Mouse (Mus musculus): ENCODE results near the gene Lmbr1l.
A peak's percentile ranks its signal among the peaks of the same experiment; 100 is the strongest.
"Not testable (repeated sequence)": the region's sequence is repeated elsewhere in the genome, so short reads cannot be mapped to it uniquely, and the experiment has no call there.

Lmbr1l gene

DNA sequence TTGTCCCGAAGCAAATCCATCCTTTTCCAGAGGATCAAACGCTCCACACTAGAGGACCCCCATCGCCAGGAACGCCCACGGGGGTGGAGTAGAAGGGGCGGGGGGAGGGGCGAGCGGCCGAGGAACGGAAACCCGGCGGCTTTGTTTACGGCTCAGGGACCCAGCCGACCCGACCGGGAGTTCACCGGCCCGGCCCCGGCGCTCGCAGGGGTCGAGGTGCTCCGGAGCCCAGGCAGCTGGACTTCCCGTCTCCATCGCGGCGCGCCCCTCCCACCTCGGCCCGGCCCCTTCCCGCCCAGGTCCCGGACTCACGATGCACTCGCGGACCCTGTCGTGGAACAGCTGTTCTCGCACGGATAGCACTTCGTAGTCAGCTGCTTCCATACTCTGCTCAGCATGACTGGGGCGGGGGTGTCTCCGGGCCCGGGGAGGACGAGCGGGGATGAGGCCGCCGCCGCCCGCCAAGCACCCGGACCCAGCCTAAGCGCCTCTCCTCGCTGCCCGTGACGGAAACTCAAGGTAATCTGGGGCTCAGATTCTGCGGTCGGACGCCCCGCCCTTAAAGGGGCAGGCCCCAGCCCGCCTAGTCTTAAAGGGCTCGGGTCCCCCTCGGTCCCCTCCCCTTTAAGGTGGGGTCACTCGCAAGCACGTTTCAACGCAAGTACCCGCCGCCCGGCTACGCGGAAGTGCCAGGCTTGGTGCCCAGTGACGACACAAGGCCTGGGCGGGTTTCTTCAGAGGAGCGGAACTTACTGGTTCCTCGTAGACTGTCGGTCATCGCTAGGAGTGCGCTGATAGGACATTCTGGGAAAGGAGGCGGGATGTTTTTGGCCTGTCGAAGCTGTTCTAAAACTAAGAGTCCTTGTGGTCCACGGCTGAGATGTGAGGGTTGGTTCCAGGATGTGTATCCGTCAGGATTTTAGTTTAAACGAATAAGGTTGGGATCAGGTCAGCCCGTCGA lies at the start of gene Lmbr1l:
Gene Lmbr1l (minus strand): TSS at position 694 of the 961 bp plus-strand sequence.
- peak; percentile 100 for DNase-seq

DNA sequence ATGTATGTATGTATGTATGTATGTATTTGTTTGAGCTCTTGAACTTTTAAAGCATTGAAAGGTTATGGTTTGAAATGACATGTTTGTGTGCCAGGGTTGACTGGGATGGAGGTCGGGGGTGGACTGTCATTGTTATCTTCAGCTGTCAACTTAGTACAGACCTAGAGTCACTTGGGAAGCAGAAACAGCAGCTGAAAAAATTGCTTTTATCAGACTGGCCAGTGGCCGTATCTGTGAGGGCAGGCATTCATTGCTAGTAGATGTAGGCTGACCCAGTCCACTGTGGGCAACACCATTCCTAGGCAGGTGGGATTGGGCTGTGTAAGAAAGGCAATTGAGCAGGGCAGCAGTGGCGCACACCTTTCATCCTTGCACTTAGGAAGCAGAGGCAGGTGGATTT lies 41.5 kb upstream of the Lmbr1l start:
- DNase-seq = no peak

DNA sequence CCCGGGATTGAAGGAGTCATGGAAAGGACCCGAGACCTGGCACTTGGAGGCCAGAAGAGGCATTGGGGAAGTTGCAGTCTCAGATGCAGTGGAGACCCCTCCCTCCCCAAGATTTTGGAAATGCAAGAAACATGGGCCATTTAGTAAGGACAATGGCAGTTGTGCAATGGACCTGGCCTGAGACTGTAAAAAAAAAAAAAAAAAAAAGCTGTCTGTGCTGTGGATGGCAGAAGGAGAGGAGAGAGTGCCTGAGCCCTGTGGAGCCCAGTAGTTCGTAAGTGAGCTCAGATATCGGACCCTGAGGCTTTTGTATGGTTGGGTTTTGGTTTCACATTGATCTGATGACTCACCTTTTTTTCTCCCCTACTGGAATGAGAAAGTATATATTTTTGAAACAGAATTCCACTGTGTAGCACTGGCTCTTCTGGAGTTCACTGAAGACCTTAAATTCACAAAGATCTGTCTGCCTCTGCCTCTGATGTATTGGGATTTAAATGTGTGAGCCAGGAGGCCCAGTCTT lies 40.9 kb upstream of the Lmbr1l start:
- DNase-seq = no peak

DNA sequence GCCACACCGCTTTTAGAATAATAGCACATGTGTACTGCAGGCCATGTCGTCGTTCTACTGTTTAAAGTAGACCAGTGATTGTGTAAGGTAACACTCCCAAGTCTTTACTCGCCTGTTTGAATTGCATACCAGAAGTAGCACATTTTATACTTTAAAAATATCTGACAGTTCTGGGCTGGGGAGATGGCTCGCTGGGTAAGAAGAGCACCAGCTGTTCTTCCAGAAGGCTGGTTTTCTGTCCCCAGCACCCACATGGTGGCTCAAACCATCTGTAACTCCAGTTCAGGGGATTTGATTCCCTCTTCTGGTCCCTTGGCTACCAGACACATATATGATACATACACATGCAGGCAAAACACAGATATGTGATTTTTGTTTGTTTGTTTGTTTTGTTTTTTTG lies 39.4 kb upstream of the Lmbr1l start:
- DNase-seq = no peak

DNA sequence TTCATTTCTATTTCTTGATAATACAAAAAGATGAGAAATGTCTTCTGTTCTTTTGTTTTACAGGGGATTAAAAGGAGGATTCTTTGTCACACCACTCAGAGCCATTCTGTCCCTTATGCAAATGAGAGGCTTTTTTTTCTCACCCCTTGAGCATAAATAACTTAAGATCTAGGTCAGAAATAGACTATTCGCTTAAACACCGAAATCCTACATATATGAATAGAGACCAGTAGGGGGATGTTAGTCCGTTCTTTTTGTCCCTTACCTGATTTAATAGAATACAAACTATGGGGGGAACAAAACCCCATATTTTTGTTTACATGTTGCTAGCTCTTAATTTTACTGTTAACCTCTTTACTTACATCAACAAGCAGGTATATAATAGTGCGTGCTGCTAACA lies 38.0 kb upstream of the Lmbr1l start:
- DNase-seq = no peak

DNA sequence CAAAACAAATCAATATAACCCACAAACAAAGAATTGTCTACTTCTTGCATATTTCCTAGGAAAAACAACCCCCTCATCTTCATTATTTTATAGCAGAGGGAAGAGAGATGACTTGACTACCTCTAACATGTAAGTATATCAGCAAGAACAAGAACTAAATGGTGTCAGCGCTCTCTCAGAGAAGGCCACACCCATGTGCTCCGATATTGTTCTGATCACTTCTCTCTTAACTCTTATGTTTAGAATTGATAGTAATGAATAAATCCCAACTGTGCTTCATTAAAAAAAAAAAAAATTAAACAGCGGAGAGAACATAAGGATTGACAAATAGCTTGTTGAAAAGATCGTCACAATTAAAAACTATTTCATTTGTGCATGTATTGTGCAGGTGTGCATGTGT lies 37.3 kb upstream of the Lmbr1l start:
- no peak for DNase-seq

DNA sequence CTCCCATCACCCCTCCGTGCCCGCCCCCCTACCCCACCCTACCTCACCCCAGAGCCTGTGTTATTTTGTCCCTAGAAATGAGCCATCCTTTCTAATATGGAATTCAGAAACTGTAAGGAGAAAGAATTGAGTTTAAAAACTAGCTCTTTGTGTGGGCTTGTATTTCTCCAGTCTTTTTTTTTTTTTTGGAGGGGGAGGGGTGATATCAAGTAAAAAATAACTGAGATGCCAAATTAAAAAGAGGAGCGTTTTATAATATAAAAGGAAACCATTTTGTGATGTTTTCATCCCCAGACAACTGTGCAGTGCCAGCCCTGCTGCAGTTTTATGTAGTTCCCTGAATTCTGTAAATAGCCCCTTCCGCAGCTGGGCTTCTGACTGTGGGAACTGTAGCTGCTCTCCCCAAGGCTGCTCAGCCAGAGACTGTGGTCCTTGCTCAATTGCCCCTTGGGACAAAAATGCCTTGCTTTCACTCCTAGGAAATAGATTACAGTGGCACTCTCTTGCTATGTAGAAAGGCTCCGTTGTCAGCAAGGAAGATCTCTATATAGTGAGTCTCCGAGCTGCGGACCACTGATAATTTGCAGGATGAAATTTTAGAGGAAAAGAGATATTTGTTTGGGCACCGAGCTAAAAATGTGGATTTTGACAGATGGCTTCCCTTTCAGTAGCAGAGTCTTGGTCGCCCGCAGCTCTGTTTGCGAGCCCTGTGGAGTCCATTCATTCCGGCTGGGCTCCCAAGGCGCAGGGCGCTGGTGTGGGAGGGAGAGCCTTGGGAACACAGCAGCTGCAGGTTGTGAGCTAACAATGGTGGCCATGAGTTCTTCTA lies 36.6 kb upstream of the Lmbr1l start:
- DNase-seq = no peak

DNA sequence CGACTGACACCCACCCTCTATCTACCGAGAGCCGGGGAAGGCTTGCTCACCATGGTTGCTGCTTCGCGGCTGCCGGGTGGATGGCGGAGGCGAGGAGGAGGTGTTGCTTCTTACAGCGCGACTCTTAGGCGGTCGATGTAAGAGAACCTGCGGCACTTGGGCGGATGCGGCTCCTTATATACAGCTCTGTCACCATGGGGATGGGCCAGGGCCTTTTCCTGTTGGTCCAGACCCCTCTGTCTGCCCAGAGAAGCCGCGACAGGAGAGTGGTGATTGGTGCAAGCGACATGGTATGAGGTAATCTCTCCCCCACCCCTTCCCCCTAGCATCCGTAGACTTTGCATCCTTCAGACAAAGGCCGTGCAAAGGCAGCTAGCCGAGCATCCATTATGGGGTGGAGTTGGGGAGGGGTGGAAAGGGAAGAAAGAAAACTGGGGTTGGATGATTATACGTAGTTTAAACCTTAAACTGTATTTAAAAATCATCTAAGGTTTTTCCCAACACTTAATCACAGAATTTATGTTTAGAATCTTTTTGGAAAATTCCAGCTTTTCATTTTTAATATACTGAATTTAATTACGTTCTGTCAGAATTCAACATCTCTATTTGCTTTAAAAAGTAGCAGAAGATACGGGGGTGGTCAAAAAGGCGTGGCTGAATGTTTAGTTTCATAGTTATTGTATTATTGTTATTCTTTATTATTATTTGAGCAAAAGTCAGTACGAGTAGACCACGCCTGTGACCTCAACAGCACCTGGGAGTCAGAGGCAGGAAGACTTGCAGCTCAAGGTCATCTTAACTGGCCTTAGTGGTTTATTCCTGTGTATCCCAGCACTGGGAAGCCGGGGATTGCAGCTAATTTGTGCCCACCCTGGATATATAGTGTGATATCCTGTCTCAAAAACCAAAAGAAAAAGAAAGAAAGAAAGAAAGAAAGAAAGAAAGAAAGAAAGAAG lies 35.6 kb upstream of the Lmbr1l start, which contains the start of the genes Gm49450 and Tuba1a:
Gene Gm49450 (minus strand): TSS at position 151 of the 956 bp plus-strand sequence.
Gene Tuba1a (minus strand): TSS at position 303 of the 956 bp plus-strand sequence.
- DNase-seq = peak; percentile 96 to 98

DNA sequence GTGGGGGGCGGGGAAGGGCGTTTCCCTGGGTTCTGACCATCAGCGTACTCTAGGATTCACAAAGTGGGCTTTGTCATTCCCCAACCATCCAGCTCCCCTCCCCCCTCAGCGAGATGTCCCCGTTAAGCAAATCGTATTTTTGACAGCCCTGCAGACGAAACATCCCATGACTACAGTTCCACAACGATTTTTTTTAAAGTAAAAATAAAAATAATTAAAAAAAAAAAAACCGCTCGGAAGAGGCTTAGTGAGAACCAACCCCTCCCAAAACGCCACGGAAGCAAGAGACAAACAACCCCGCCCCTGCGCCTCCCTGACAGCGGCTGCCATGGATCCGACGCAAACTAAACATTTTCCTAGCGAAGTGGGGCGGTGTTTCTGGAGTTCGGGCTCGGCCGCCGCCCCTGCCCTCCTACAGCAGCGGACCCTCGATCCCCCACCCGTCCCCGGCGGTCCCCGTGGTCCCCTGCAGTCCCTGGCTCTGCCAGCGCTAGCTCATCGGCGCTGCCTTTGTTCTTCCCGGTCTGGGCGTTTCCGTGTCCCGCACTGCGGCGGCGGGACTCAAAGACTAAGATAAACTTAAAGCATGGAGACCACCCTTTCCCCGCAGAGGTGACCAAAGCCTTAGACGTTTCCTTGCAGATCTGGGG lies 34.8 kb upstream of the Lmbr1l start:
- DNase-seq = peak; percentile 74 to 83

DNA sequence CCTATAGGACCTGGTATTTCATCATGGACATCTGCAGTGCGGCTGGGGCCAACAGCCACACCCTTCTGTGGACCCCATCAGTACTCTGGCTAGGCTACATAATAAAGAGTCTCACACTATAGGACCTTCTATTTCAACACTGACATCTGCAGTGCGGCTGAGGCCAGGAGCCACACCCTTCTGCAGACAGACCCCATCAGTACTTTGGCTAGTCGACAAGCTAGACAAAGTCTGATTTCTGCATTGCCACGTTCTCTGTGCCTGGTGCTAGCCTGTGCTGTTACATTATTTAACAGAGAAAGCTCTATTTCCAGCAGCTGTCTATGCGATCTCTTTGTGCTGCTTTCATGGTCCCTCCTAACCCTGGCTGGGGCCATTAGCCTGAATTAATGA lies 34.0 kb upstream of the Lmbr1l start:
- DNase-seq = no peak

DNA sequence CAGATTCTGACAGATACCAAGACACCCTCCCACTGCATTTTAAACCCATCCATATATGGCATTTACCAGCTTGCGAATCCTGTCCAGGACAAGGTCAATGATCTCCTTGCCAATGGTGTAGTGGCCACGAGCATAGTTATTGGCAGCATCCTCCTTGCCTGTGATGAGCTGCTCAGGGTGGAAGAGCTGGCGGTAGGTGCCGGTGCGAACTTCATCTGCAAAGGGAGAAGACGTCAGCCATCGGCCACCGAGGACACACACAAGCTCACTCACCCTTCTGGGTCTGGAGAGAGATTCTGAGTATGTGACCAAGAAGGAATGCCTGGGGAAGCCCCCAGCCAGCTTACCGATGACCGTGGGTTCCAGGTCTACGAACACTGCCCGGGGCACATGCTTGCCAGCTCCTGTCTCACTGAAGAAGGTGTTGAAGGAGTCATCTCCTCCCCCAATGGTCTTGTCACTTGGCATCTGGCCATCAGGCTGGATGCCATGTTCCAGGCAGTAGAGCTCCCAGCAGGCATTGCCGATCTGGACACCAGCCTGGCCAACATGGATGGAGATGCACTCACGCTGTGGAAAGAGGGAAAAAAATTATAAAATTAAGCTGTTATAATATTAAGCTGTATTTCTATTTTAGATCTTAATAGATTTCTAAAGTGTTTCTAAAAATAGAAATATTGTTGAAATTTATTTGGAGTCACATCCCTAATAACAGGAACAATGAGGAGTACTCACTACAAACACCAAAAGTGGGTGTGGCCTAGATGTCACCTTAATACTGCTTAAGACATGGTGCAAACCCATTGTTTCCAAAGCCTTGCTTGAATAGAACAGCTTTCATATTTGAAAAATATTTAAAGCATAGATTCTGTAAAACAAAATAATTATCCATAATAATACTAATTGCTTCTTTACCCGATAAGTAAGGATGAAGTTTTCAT lies 33.4 kb upstream of the Lmbr1l start:
- not testable (repeated sequence) for DNase-seq

DNA sequence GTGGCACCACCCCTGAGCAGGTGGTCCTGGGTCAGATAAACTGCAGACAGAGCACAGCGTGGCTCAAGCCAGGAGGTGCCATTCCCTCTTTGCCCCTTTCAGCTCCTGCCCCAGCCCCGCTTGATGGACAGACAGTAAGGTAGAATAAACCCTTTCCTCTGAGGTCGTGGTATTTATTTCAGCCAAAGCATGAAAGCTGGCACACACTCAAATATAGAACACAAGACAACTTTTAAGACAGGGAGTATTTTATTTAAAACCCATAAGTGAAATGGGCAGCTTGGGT lies 31.5 kb upstream of the Lmbr1l start:
- no peak for DNase-seq

DNA sequence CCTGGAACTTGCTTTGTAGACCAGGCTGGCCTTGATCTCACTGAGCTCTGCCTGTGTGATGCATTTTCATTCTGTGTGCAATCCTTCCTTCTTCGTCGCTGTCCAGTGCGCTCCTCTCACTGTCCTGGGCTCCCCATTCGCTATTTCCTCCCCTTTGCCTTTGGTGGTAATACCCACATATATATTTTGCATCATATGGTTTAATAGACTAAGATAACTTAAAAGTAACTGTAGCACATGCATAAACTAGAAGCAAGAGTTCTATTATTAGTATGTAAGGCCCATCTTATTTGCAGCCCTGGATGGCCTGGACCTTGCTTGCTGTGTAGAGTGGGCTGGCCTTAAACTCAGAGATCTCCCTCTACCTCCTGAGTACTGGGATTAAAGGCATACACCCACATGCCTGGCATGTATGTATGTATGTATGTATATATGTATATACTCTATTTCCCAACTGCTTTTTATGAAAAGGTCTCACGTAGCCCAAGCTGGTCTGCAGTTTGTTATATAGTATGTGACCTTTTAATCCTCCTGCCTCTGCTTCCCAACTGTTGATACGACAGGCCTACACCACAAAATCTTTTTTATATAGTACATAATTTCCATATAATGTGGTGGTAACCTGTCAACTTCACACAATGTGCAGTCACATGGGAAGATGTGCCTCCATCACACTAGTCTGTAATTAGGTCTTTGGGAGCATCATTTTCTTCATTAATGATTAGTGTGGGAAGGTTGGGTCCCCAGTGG lies 31.0 kb upstream of the Lmbr1l start:
- DNase-seq = no peak

DNA sequence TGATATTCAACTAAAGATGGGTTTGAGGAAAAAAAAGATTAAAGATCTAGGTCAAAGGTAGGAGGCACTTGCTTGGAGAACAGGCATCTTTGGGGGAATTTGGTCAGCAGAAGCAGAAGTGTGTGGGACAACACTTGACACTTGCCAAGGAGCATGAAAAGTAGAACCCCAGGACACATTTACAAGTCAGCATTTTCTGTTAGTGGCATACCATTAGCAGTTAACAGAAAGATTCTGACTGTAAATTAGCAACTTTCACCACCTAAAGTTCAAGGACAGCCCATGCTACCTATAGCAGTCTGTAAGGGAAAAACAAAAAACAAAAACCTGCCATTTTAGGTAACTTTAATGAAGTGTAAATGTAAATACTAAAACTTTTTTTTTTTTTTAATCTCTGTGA lies 30.4 kb upstream of the Lmbr1l start:
- DNase-seq = no peak

DNA sequence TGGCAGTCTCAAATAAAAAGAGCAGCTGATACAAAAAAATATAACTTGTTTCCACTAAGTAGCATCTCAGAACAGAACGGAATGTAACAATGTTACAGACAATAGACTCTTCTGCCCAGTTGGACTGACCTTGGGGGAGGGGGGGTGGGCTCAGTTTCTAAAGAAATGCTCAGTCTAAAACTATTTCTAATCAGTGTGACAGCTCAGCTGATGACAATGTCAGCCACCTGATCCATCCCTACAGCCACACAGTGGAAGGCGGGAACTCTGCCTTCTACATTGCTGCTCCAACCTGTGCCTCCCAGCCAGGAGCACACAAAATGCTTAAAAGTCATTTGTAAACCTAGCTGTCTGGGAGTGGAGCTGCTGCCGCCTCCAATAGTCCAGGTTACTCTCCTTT lies 29.9 kb upstream of the Lmbr1l start:
- no peak for DNase-seq

DNA sequence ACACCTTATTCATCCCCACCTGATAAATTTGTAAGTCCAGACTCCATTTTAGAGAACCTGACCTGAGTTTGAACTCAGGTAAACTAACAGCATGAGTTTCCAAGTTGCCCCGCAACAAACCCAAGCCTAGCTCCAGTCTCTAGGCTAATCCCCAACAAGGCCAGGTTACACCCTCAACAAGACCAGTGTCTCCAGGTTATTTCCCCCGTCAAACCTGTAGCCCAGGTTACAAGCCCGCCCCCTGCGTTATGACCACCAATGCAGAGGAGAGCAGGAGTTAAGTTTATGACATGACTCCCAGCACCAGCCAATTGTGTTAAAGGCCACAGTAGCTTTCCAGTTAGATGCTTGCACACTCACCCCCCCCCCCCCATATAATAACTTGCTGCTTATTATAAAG lies 25.1 kb upstream of the Lmbr1l start:
- DNase-seq = no peak

DNA sequence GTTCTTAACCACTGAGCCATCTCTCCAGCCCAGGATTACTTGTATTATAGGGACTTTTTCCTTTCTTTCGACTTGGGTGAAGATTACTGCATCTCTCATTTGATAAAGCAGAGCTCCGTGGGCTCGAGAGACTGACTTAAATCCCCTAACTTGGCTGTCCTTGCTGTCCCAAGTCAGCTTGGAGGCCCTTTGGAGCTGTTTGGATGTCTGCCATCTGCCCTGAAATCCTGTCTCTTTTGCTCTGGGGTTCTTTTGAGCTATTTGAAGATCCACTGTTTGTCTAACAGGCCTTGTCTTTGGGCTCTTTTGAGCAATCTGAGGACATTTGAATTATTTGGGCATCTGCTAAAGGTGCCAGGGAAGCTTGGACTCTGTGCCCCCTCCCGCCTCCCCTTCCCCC lies 24.1 kb upstream of the Lmbr1l start:
- DNase-seq = no peak

DNA sequence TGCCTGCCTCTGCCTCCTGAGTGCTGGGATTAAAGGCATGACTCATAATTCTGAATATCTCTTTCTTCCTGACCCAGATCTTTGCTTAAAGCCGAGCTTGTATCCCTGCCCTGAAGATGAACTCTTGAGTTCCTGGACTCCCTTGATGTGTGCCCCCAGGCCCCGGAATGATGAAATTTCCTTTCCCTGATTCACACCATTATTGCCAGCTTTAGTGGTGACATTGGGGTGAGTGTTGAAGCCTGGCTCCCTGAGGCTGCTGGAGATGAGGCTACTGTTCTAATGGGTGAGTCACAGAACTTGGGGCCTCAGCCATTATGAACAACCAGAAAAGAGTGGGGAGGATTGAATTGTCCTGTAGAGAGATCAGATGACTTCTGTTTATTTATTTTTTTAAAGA lies 23.5 kb upstream of the Lmbr1l start:
- no peak for DNase-seq

DNA sequence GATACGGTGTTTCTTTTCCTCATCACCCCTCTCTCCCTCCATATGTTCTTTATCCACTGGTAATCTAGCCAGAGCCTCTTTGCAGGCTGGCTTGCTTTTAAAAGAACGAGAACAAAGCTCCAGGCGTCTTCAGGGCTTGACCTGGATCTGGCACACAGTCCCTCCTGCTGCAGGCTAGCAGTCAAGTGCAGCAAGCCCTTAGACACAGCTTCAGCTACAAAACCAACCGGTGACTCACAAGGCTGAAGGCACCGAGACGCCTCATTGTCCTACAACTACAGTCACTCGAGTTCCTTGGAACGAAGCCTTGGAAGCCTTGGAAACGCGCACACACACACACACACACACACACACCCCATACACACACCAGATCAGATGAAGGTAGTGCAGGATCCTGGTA lies 22.8 kb upstream of the Lmbr1l start:
- no peak for DNase-seq

Measured in thymus, adult 18-20 months (tissue).